Mouse (Mus musculus): Measurements from ENCODE around the gene Hist1h4a.

DNA sequence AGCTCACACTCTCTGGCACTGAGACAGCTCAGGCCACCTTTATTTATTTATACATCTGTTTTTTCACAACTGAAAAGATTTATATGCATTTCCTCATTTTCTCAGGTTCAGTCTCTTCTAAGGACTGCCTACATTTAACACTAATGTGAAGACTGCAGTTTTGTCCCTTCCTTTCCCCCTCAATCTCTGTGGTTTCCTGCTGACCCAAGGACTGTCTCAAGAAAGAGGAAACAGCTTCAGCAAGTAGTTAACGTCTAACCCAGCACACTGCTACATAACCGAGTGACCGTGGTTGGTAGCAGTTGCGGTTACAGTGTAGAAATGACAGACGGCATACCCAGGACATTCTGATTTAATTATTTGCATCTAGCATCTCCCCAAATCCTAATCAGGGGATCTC lies 38.4 kb upstream of the Hist1h4a start:
- TF ChIP-seq POLR2A (IDR thresholded peaks at IDR 0.05; ENCODE audit: low read depth, low read length) (no peak), CTCF (conservative IDR thresholded peaks at IDR 0.05; ENCODE audit: insufficient read depth, insufficient read length, low read depth, low read length) (no peak)
